Mouse (Mus musculus): ENCODE measurements around the gene Hist1h2ba. TPM values are rescaled to one million over a fixed set of nuclear protein-coding genes. Genes with fewer than 3 reads are reported as not detected.

Hist1h2ba gene
- polyA plus RNA-seq, 1 experiment from 2014 or later, result not detected

DNA sequence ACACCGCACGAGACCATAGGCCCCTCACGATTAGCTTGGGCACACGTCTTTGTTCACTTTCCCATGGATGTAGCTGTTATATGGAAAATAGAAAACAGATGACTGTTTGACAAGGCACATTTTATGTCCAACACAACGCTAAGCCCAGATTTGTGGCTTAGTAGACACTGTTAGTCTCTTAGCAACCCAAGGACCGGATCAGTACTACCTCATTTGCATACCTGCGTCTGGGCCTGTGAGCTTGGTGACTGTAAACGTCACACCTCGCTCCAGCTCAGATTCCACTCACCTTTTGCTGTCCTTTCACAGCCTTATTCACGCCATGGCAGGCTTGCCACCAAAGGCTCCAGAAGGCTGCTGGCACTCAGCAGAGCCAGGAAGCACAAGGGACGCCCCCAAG, 3.1 kb downstream of the Hist1h2ba start:
- H3K9ac ChIP-seq, result no peak overlapping the region
- H3K4me3 ChIP-seq (replicated peaks), result no peak overlapping the region
- H3K36me3 ChIP-seq, result no peaks in the 10 kb centered on the region
- ATAC-seq (replicated peaks; ENCODE audit: low FRiP score), result no peak
- no peak overlapping the region for H3K27ac ChIP-seq
- WGBS, result 70% methylated on average over 11 of the region's 11 CpGs
- no peak overlapping the region for H3K4me2 ChIP-seq
- H3K4me1 ChIP-seq, result peaks cover 8% of the 10 kb centered on the region
- H3K27me3 ChIP-seq, result no peaks in the 10 kb centered on the region
- no peaks in the 10 kb centered on the region for H3K9me3 ChIP-seq (replicated peaks)

DNA sequence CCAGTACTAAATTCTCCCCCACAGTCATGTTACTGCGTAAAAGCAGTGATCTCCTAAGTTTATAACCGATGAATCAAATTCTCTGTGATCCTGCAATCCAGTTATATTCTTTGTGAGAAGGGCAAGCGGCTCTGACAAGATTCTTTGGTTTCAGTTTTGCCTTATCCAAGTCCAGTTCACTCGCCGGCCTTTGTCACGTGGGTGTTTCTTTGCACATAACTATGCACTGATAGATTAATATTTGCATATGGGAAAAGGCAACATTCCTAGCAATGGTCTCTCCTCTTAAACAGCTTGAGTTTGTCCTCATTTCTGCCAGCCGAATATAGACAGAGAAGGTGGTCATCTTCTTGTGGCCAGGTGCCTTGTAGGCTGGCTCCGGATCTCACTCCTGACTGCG, 3.5 kb downstream of the Hist1h2ba start:
- peaks cover 8% of the 10 kb centered on the region for H3K4me1 ChIP-seq
- H3K4me2 ChIP-seq, result no peak overlapping the region
- H3K27ac ChIP-seq, result no peak overlapping the region
- no peak overlapping the region for H3K9ac ChIP-seq
- WGBS, result 81% methylated on average over 9 of the region's 9 CpGs
- no peaks in the 10 kb centered on the region for H3K36me3 ChIP-seq
- ATAC-seq (replicated peaks; ENCODE audit: low FRiP score), result no peak
- H3K4me3 ChIP-seq (replicated peaks), result no peak overlapping the region
- H3K27me3 ChIP-seq, result no peaks in the 10 kb centered on the region
- no peaks in the 10 kb centered on the region for H3K9me3 ChIP-seq (replicated peaks)

DNA sequence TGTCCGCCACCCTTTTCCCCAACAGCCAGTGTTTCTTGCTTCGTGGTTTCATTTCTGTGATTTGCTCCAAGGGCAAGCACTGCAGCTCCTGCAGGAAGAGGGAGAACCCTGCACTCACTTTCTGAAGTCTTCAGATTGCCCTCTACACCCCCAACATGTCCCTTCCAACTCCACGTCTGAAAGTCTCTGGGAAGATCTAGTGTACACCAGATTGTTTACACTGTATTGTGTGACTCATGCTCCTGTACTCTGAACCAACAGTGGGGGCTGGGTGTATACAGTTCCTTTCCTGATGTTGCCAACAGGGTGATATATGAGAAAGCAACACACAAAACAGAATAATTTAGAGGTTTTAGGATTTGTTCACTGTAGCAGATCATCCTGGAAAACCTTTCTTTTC, 5.3 kb downstream of the Hist1h2ba start:
- ATAC-seq (replicated peaks; ENCODE audit: low FRiP score), result peak; percentile 83
- Histone ChIP-seq H3K27me3 (no peaks in the 10 kb centered on the region), H3K9me3 (replicated peaks) (no peaks in the 10 kb centered on the region), H3K36me3 (no peaks in the 10 kb centered on the region), H3K4me2 (0 out of 2 replicates have a peak overlapping the region, but pooled peaks have one; percentile 10), H3K4me3 (replicated peaks) (no peak overlapping the region), H3K27ac (no peak overlapping the region), H3K4me1 (peaks cover 8% of the 10 kb centered on the region), H3K9ac (no peak overlapping the region)
- 42% methylated on average over 3 of the region's 3 CpGs for WGBS

DNA sequence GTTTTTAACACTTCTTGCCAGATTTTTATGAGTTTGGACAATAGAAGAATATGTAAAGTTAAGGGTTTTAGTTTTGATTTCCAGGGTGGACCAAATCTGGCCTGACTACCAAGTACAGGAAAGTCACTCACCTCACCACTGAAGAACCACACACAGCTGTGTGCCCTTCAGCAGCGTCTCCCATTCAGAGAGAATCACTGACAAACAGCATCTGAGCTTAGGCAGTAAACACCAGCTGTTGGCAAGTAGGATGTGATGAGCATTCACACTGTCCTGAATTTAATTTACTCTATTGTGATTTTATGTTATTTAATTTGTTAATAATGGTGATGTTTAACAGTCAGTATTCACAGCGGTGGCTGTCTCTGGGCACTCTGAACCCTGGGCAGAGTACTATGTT, 8.2 kb downstream of the Hist1h2ba start:
- Histone ChIP-seq H3K4me1 (peaks cover 6% of the 10 kb centered on the region), H3K9ac (no peak overlapping the region), H3K27ac (no peak overlapping the region), H3K4me3 (replicated peaks) (no peak overlapping the region), H3K4me2 (no peak overlapping the region), H3K36me3 (no peaks in the 10 kb centered on the region), H3K9me3 (replicated peaks) (no peaks in the 10 kb centered on the region), H3K27me3 (no peaks in the 10 kb centered on the region)
- WGBS, result 82% methylated on average over 2 of the region's 2 CpGs
- ATAC-seq (replicated peaks; ENCODE audit: low FRiP score), result no peak

DNA sequence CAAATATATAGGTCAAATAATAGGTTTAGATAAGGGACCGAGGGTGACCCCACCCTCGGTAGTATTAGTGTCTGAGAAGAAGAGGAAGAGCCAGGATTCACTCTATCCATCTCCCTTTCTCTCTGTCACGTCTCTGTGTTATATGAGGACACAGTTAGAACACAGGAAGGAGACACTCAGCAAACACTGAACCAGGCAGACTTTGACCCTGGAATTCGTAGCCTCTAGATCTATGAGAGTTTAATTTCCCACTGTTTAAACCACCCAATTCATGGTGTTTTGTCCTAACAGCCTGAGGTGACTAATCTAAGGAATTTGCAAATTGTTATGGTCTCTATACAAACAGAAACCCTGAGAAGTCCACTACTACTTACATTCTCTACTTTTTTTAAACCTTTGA, 16.3 kb downstream of the Hist1h2ba start:
- Histone ChIP-seq H3K4me1 (peaks cover 33% of the 10 kb centered on the region), H3K9ac (no peak overlapping the region), H3K4me3 (replicated peaks) (no peak overlapping the region), H3K27me3 (no peaks in the 10 kb centered on the region), H3K4me2 (no peak overlapping the region), H3K27ac (no peak overlapping the region), H3K9me3 (replicated peaks) (no peaks in the 10 kb centered on the region), H3K36me3 (no peaks in the 10 kb centered on the region)
- no peak for ATAC-seq (replicated peaks; ENCODE audit: low FRiP score)
- WGBS, result 81% methylated on average over 4 of the region's 4 CpGs

DNA sequence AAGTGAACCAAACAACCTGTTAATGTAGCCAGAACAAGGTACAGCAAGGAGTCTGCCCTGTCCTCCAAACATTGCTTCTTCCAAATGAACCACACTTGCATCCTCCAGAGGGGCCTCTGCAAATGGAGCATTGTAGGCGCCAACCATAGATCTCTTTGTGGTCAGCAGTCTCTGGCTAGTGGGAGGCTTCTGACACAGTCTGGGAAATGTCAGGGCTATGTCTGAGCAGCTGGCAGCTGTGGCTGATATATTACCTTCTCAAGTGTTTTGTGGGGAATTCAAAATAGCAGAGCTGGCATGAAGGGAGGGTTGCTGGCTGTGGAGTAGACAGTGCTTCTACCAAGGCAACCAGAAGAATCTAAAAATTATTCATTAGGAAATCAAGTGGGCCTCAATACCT, 17.8 kb downstream of the Hist1h2ba start:
- 0 out of 2 replicates have a peak overlapping the region, but pooled peaks have one; percentile 45 for H3K27ac ChIP-seq
- no peak overlapping the region for H3K4me3 ChIP-seq (replicated peaks)
- H3K27me3 ChIP-seq, result no peaks in the 10 kb centered on the region
- no peak overlapping the region for H3K4me2 ChIP-seq
- peaks cover 33% of the 10 kb centered on the region for H3K4me1 ChIP-seq
- WGBS, result 62% methylated on average over 1 of the region's 1 CpGs
- H3K9ac ChIP-seq, result no peak overlapping the region
- no peaks in the 10 kb centered on the region for H3K9me3 ChIP-seq (replicated peaks)
- H3K36me3 ChIP-seq, result no peaks in the 10 kb centered on the region
- ATAC-seq (replicated peaks; ENCODE audit: low FRiP score), result 0 out of 2 replicates have a peak, but pooled peaks have one; percentile 40

DNA sequence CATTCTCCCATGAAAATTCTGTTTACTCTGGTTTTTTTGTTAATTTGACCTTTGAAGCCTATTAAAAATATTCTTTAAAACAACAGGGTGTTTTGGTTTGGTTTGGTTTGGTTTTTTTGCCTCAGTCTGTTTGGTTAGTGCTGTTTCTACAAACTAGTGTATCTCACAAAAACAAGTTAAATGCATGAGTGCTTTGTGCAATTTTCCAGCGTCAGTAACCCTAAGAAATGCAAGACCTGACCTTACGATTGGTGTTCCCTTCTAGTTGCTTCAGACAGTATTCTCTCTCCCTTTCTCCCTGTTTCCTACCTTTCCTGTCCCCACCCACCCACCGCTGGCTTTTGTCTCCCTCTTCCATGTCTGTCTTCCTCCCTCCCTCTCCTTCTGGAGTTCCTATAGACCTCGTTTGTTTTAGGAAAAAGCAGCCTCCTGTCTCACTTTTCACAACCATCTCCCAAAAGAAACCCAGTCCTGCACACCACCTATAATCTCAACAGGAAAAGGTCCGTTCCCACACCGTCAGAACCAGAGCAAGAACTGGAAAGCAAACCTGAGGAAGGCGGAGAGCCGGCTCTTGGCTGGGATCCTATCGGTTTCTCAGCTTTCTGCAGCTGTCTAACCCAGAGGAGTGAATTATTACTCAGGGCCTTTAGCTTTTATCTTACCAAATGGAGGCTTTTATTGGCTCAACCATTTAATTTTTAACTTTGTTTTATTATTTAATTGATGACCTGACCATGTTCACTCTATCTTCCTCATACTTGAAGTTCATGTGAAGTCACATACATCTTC, 19.4 kb downstream of the Hist1h2ba start, which contains the start of gene Slc17a4:
Gene Slc17a4 (minus strand): TSS at position 634 of the 792 bp plus-strand sequence.
- no peaks in the 10 kb centered on the region for H3K36me3 ChIP-seq
- 0 out of 2 replicates have a peak, but pooled peaks have one; percentile 50 for ATAC-seq (replicated peaks; ENCODE audit: low FRiP score)
- H3K4me1 ChIP-seq, result peaks cover 33% of the 10 kb centered on the region
- 16% methylated on average over 9 of the region's 9 CpGs for WGBS
- H3K27ac ChIP-seq, result peak within 1 kb of the TSS; percentile 81
- H3K9ac ChIP-seq, result no peak within 1 kb of the TSS
- no peaks in the 10 kb centered on the region for H3K9me3 ChIP-seq (replicated peaks)
- H3K27me3 ChIP-seq, result no peaks in the 10 kb centered on the region
- H3K4me3 ChIP-seq (replicated peaks), result 0 out of 2 replicates have a peak within 1 kb of the TSS, but pooled peaks have one; percentile 7
- peak within 1 kb of the TSS; percentile 41 for H3K4me2 ChIP-seq

DNA sequence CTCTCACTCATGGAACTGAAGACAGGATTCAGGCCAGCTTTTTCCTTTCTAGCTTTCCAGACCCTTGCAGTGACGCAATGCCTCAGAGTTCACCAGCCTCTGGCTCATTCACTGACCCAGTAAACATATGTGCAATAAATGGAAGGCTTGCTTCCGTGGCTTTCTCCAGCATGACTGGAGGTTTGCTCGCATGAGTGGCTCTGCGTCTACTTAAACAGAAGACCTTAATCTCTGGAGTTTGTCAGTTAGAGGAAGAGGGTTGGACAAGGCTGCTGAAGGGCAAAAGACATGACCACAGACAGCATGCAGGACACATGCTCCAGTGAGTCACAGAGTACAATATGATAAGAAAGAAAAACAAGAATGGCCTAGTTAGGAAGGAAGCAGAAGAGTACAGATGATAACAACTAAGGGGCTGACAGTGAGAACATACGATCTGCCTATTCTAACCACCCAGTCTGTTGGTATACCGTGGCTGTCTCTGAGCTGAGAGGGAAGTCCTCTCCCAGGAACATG, 20.1 kb downstream of the Hist1h2ba start:
- H3K4me3 ChIP-seq (replicated peaks), result no peak overlapping the region
- no peaks in the 10 kb centered on the region for H3K27me3 ChIP-seq
- H3K27ac ChIP-seq, result peak overlapping the region; percentile 81
- H3K4me2 ChIP-seq, result peak overlapping the region; percentile 41
- peak; percentile 90 for ATAC-seq (replicated peaks; ENCODE audit: low FRiP score)
- WGBS, result 12% methylated on average over 6 of the region's 6 CpGs
- no peaks in the 10 kb centered on the region for H3K36me3 ChIP-seq
- no peak overlapping the region for H3K9ac ChIP-seq
- H3K4me1 ChIP-seq, result peaks cover 33% of the 10 kb centered on the region
- no peaks in the 10 kb centered on the region for H3K9me3 ChIP-seq (replicated peaks)

DNA sequence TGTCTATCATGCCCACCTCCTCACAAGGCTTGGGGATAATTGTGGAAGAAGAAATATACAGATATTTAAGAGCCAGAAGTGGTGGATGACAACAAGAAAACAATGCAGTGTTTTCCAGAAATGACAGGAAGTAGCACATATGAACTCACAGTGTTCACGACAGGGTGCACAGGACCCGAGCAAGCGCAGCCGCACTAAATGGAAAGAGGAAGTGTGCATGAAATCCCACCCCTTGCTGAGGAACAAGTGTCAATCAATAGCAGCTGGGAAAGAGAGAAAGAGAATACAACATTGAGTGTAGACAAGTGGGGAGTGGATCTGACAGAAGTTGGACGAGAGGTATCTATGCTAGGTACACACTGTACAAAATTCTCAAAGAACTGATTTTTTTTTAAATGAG, 22.6 kb downstream of the Hist1h2ba start:
- H3K36me3 ChIP-seq, result no peaks in the 10 kb centered on the region
- H3K4me3 ChIP-seq (replicated peaks), result no peak overlapping the region
- H3K4me1 ChIP-seq, result peaks cover 33% of the 10 kb centered on the region
- no peak overlapping the region for H3K27ac ChIP-seq
- 82% methylated on average over 5 of the region's 5 CpGs for WGBS
- H3K27me3 ChIP-seq, result no peaks in the 10 kb centered on the region
- H3K4me2 ChIP-seq, result no peak overlapping the region
- ATAC-seq (replicated peaks; ENCODE audit: low FRiP score), result no peak
- no peak overlapping the region for H3K9ac ChIP-seq
- no peaks in the 10 kb centered on the region for H3K9me3 ChIP-seq (replicated peaks)

DNA sequence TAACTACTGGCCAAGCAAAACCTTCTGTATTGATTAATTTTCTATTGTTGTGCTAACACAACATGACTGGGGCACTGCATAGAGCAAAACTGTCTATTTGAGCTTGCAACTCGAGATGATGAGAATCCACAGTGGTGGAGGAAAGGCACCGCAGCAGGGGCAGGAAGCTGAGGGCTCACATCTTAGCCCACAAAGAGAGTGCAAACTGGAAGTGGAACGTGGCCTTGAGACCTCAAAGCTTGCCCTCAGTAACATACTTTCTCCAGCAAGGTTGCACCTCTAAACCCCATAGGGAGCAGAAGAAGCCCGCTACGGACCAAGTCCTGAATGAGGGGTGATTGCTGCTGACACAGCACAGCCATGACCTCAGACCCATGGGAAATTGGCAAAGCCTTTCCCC, 23.8 kb downstream of the Hist1h2ba start:
- no peak overlapping the region for H3K9ac ChIP-seq
- H3K4me3 ChIP-seq (replicated peaks), result no peak overlapping the region
- H3K27me3 ChIP-seq, result no peaks in the 10 kb centered on the region
- H3K4me2 ChIP-seq, result no peak overlapping the region
- H3K4me1 ChIP-seq, result peaks cover 22% of the 10 kb centered on the region
- H3K27ac ChIP-seq, result no peak overlapping the region
- no peaks in the 10 kb centered on the region for H3K9me3 ChIP-seq (replicated peaks)
- no peak for ATAC-seq (replicated peaks; ENCODE audit: low FRiP score)
- no peaks in the 10 kb centered on the region for H3K36me3 ChIP-seq
- WGBS, result 74% methylated on average over 5 of the region's 5 CpGs

DNA sequence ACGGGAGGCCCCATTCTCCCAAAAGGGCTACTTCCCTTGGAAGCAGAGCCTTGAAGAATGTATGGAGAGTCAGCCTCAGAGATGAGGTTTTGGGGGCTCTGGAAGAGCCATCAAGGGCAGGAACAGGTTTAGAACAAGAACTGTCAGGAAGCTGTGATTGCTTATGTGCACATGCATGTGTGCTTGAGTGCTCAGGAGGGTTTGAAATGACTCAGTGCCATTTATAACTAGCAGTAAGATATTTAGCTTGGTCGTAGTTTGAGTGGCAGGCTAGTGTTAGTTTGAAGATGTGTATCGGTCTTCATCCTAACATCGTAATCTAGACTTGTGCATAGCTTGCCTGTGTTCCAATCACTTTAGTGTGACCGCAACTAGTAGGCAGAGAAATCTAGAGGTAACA, 27.1 kb downstream of the Hist1h2ba start:
- Histone ChIP-seq H3K27me3 (no peaks in the 10 kb centered on the region), H3K36me3 (no peaks in the 10 kb centered on the region), H3K9ac (no peak overlapping the region), H3K4me1 (no peaks in the 10 kb centered on the region), H3K4me2 (no peak overlapping the region), H3K27ac (no peak overlapping the region), H3K4me3 (replicated peaks) (no peak overlapping the region), H3K9me3 (replicated peaks) (no peaks in the 10 kb centered on the region)
- 92% methylated on average over 5 of the region's 5 CpGs for WGBS
- ATAC-seq (replicated peaks; ENCODE audit: low FRiP score), result no peak

DNA sequence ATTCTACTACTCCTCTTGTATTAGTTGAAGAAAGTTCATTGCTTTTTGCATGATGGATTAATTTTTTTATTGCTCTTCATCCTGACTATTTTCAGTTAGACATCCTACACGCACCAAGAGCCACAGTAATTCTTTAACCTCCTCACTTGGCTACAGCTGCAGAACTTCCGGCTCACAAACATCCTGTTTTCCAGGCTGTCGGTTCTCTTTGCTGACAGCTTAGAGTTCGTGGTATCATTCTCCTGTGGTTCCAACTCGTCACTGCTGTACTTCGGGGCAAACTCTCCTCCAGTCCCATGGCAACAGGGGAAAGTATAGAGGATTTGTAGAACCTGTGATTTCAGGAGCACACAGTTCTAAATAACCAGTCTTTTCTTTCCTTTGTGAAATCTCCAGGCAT, 35.7 kb downstream of the Hist1h2ba start:
- Histone ChIP-seq H3K4me3 (replicated peaks) (no peak overlapping the region), H3K9ac (no peak overlapping the region), H3K27ac (peak overlapping the region; percentile 37; the same call in 1 of the 2 replicates), H3K4me2 (no peak overlapping the region), H3K4me1 (peaks cover 10% of the 10 kb centered on the region; the same call in 1 of the 2 replicates), H3K36me3 (no peaks in the 10 kb centered on the region), H3K27me3 (no peaks in the 10 kb centered on the region), H3K9me3 (replicated peaks) (no peaks in the 10 kb centered on the region)
- ATAC-seq (replicated peaks; ENCODE audit: low FRiP score), result no peak
- WGBS, result 10% methylated on average over 6 of the region's 6 CpGs

Data from kidney, embryonic 15.5 days (tissue).